Mouse (Mus musculus) ES-E14 (cell line): ENCODE data around the gene Ntm.

ENCODE experiments used
- CHD2 ChIP-seq: IDR thresholded peaks from 2 replicates; pipeline ENCODE4 v1.6.1; 2014; ENCODE audit warnings: mild to moderate bottlenecking, low read depth, low read length, inconsistent platforms
- HCFC1 ChIP-seq: IDR thresholded peaks from 2 replicates; pipeline ENCODE4 v1.6.1; 2012; ENCODE audit warnings: low read length, inconsistent platforms, borderline replicate concordance; ENCODE audit not compliant: insufficient read depth
- MAFK ChIP-seq: IDR thresholded peaks from 2 replicates; pipeline ENCODE4 v1.6.1; 2014; ENCODE audit warnings: mild to moderate bottlenecking, low read depth, low read length, inconsistent platforms; ENCODE audit not compliant: insufficient read depth
- ZC3H11A ChIP-seq: IDR thresholded peaks from 2 replicates; pipeline ENCODE4 v1.6.1; 2012; ENCODE audit warnings: low read depth, mild to moderate bottlenecking, inconsistent platforms, low read length, borderline replicate concordance

GRCm38 (mm10) chr9:29306961-29307360 lies 656.0 kb downstream of the Ntm start:
- TF ChIP-seq HCFC1 = no peak
- no peak for TF ChIP-seq MAFK
- no peak for TF ChIP-seq ZC3H11A
- no peak for TF ChIP-seq CHD2
